Mouse (Mus musculus) testis, adult 2 months (tissue): Measurements from ENCODE around the gene Fam189a1.

Experiments
- CTCF ChIP-seq: fragments of 200-500 bp; IDR thresholded peaks from 2 replicates; pipeline ENCODE4 v1.5.1; 2012; ENCODE audit warnings: low read depth, mild to moderate bottlenecking, inconsistent platforms, low read length, moderate library complexity; ENCODE audit not compliant: control insufficient read depth, insufficient read depth, insufficient replicate concordance
- POLR2A ChIP-seq: fragments of 200-500 bp; IDR thresholded peaks from 2 replicates; pipeline ENCODE4 v1.6.1; 2012; ENCODE audit warnings: low read depth, mild to moderate bottlenecking, inconsistent platforms, low read length, moderate library complexity; ENCODE audit not compliant: control insufficient read depth

DNA sequence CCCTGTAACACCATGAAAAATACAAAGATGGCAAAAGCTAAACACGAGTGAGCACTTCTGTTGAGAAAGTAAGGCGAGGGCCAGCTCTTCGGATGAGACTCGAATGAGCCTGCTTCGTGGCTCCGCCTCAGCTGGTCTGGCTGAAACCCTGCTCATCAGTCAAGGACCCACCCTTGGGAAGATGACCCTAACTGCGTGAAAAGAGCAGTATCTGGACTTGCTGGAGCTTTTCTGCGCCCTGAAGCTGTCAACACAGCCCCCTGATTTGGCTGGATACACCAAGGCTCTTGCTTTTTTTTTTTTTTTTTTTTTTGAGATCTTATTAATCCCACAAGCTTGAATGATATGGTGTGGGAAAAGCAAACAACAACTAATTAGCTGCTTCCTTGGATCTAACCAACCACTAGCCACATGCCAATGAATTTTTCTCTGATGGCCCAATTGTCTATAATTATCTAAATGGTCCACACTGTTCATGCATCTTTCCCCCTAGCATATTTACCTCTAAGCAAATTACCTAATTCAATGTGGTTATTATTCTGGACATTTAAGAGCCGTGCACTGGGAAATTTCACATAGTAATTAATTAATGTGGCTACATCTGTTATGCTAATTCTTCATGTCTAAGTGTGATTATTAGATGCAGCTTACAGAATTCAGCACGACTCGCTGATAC lies 272.0 kb downstream of the Fam189a1 start:
- TF ChIP-seq CTCF: no peak
- no peak for TF ChIP-seq POLR2A
